Mouse (Mus musculus): ENCODE data around the gene Nanog. TPM values are rescaled to one million over a fixed set of nuclear protein-coding genes. Genes with fewer than 3 reads are reported as not detected.
"Not testable (repeated sequence)": the region's sequence is repeated elsewhere in the genome, so short reads cannot be mapped to it uniquely, and the experiment has no call there.

Nanog gene
- polyA plus RNA-seq, 1 experiment from 2014 or later = 0.33 TPM

- H3K27me3 ChIP-seq = no peaks in the 10 kb centered on the region
- no peaks in the 10 kb centered on the region for H3K9me3 ChIP-seq (replicated peaks)
- 20% methylated on average over 10 of the region's 10 CpGs for WGBS
- H3K9ac ChIP-seq = no peak overlapping the region
- H3K36me3 ChIP-seq = no peaks in the 10 kb centered on the region
- H3K4me2 ChIP-seq (replicated peaks) = peak overlapping the region; percentile 65
- peaks cover 5% of the 10 kb centered on the region; the same call in 1 of the 2 replicates for H3K4me1 ChIP-seq
- ATAC-seq (ENCODE audit: insufficient number of reproducible peaks, low FRiP score, low TSS enrichment, low read depth) = no peak
- no peak overlapping the region for H3K27ac ChIP-seq (replicated peaks)
- H3K4me3 ChIP-seq (replicated peaks) = peak overlapping the region; percentile 46; the same call in 1 of the 2 replicates
These were observed 37.1 kb upstream of the Nanog start for GRCm38 (mm10) chr6:122670201-122670551.

GRCm38 (mm10) chr6:122670841-122671240 lies 36.4 kb upstream of the Nanog start:
- no peaks in the 10 kb centered on the region for H3K9me3 ChIP-seq (replicated peaks)
- peaks cover 5% of the 10 kb centered on the region; the same call in 1 of the 2 replicates for H3K4me1 ChIP-seq
- H3K27me3 ChIP-seq = no peaks in the 10 kb centered on the region
- WGBS = 82% methylated on average over 4 of the region's 4 CpGs
- no peaks in the 10 kb centered on the region for H3K36me3 ChIP-seq
- H3K4me2 ChIP-seq (replicated peaks) = no peak overlapping the region
- no peak overlapping the region for H3K9ac ChIP-seq
- no peak for ATAC-seq (ENCODE audit: insufficient number of reproducible peaks, low FRiP score, low TSS enrichment, low read depth)
- no peak overlapping the region for H3K4me3 ChIP-seq (replicated peaks)
- H3K27ac ChIP-seq (replicated peaks) = no peak overlapping the region

- 40% methylated on average over 8 of the region's 8 CpGs for WGBS
- Histone ChIP-seq H3K9me3 (replicated peaks) (no peaks in the 10 kb centered on the region), H3K9ac (no peak overlapping the region), H3K27me3 (no peaks in the 10 kb centered on the region), H3K27ac (replicated peaks) (no peak overlapping the region), H3K4me2 (replicated peaks) (no peak overlapping the region), H3K4me3 (replicated peaks) (no peak overlapping the region), H3K4me1 (peaks cover 5% of the 10 kb centered on the region; the same call in 1 of the 2 replicates), H3K36me3 (no peaks in the 10 kb centered on the region)
- ATAC-seq (ENCODE audit: insufficient number of reproducible peaks, low FRiP score, low TSS enrichment, low read depth) = no peak
These were observed 34.5 kb upstream of the Nanog start for GRCm38 (mm10) chr6:122672746-122673145.

DNA sequence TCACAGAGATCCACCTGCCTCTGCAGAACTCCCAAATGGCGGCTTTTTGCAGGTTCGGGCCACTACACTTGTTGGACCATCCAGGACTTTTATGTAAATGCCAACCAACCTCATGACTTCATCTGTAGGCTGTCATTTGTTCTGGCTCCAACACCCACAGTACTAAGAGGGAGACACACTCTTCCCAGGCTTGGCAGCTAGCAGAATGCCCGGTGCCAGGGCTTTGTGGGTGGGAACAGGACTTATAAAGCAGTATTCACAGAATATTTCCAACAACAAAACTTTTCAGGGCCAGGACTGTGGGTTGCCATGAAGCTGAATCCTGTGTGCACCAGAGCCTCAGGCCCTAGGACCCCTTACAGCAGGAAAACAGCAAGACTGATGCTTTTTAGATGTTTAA lies 24.6 kb upstream of the Nanog start:
- 90% methylated on average over 3 of the region's 3 CpGs for WGBS
- Histone ChIP-seq H3K9ac (no peak overlapping the region), H3K27ac (replicated peaks) (no peak overlapping the region), H3K4me1 (no peaks in the 10 kb centered on the region), H3K27me3 (no peaks in the 10 kb centered on the region), H3K4me2 (replicated peaks) (no peak overlapping the region), H3K4me3 (replicated peaks) (no peak overlapping the region), H3K9me3 (replicated peaks) (no peaks in the 10 kb centered on the region), H3K36me3 (no peaks in the 10 kb centered on the region)
- ATAC-seq (ENCODE audit: insufficient number of reproducible peaks, low FRiP score, low TSS enrichment, low read depth) = no peak

- no peak for ATAC-seq (ENCODE audit: insufficient number of reproducible peaks, low FRiP score, low TSS enrichment, low read depth)
- Histone ChIP-seq H3K4me3 (replicated peaks) (no peak overlapping the region), H3K27ac (replicated peaks) (no peak overlapping the region), H3K36me3 (no peaks in the 10 kb centered on the region), H3K4me2 (replicated peaks) (no peak overlapping the region), H3K9ac (no peak overlapping the region), H3K27me3 (no peaks in the 10 kb centered on the region), H3K9me3 (replicated peaks) (no peaks in the 10 kb centered on the region), H3K4me1 (no peaks in the 10 kb centered on the region)
- 87% methylated on average over 13 of the region's 13 CpGs for WGBS
These were observed 20.6 kb upstream of the Nanog start for GRCm38 (mm10) chr6:122686709-122687108.

DNA sequence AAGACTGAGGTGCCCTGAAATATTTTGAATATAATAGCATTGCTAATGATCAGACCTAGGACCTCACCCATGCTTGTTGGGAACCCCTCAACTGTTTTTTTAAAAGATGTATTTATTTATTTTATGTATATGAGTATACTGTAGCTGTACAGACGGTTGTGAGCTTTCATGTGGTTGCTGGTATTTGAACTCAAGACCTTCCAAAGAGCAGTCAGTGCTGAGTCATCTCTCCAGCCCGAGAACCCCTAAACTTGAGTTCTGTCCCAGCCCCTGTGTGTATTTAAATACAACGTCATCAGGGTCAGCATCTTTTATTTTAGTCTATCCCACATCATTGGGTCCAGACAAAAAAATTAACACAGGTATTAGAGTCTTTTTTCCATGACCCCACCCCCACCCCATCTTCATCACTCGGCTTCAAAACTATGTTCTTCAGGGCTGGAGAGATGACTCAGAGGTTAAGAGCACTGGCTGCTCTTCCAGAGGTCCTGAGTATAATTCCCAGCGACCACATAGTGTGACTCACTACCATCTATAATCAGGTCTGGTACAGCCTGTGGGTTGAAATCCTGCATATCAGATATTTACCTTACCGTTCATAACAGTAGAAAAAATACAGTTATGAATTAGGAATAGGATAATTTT lies 17.8 kb upstream of the Nanog start:
- H3K4me1 ChIP-seq = no peaks in the 10 kb centered on the region
- no peak overlapping the region for H3K9ac ChIP-seq
- no peak overlapping the region for H3K4me2 ChIP-seq (replicated peaks)
- no peak for ATAC-seq (ENCODE audit: insufficient number of reproducible peaks, low FRiP score, low TSS enrichment, low read depth)
- H3K27me3 ChIP-seq = no peaks in the 10 kb centered on the region
- no peaks in the 10 kb centered on the region for H3K36me3 ChIP-seq
- 72% methylated on average over 6 of the region's 6 CpGs for WGBS
- no peaks in the 10 kb centered on the region for H3K9me3 ChIP-seq (replicated peaks)
- H3K27ac ChIP-seq (replicated peaks) = no peak overlapping the region
- no peak overlapping the region for H3K4me3 ChIP-seq (replicated peaks)

- no peak overlapping the region for H3K4me2 ChIP-seq (replicated peaks)
- H3K36me3 ChIP-seq = no peaks in the 10 kb centered on the region
- no peaks in the 10 kb centered on the region for H3K27me3 ChIP-seq
- H3K4me1 ChIP-seq = no peaks in the 10 kb centered on the region
- ATAC-seq (ENCODE audit: insufficient number of reproducible peaks, low FRiP score, low TSS enrichment, low read depth) = no peak
- no peak overlapping the region for H3K9ac ChIP-seq
- no peak overlapping the region for H3K4me3 ChIP-seq (replicated peaks)
- 78% methylated on average over 5 of the region's 5 CpGs for WGBS
- H3K9me3 ChIP-seq (replicated peaks) = no peaks in the 10 kb centered on the region
- no peak overlapping the region for H3K27ac ChIP-seq (replicated peaks)
These were observed 17.2 kb upstream of the Nanog start for GRCm38 (mm10) chr6:122690082-122690481.

- Histone ChIP-seq H3K9ac (no peak overlapping the region), H3K27ac (replicated peaks) (no peak overlapping the region), H3K36me3 (no peaks in the 10 kb centered on the region), H3K4me2 (replicated peaks) (no peak overlapping the region), H3K27me3 (no peaks in the 10 kb centered on the region), H3K4me1 (no peaks in the 10 kb centered on the region), H3K9me3 (replicated peaks) (no peaks in the 10 kb centered on the region), H3K4me3 (replicated peaks) (no peak overlapping the region)
- WGBS = 87% methylated on average over 3 of the region's 3 CpGs
- ATAC-seq (ENCODE audit: insufficient number of reproducible peaks, low FRiP score, low TSS enrichment, low read depth) = no peak
These were observed 11.9 kb upstream of the Nanog start for GRCm38 (mm10) chr6:122695398-122695797.

DNA sequence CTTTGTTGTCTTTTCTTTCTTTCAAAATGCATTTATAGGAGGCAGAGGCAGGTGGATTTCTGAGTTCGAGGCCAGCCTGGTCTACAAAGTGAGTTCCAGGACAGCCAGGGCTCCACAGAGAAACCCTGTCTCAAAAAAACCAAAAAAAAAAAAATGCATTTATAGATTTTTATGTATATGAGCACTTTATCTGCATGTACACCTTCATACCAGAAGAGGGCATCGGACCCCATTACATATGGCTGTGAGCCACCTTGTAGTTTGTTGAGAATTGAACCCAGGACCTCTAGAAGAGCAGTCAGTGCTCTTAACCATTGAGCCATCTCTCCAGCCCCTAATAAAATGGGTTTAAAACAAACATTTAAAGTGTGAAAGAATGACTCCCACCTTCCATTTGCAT lies 7.7 kb upstream of the Nanog start:
- ATAC-seq (ENCODE audit: insufficient number of reproducible peaks, low FRiP score, low TSS enrichment, low read depth); H3K27ac ChIP-seq (replicated peaks): not testable (repeated sequence)

DNA sequence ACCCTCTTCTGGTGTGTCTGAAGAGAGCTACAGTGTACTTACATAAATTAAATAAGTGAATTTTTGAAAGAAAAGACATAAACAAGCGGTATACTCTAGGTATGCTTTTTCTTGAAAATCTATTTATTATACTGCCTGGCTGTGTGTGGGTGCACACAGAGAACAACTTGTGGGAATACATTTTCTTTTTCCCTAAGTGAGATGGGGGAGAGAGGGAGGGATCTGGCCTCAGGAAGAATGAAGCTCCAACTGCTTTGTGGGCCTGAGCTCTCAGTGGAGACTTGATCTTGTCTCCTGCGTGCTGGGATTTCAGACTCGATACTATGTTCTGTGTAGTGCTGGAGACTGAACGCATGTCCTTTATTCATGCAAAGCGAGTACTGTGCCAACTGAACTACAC lies 5.5 kb upstream of the Nanog start:
- Histone ChIP-seq H3K27ac (replicated peaks) (peak overlapping the region; percentile 89), H3K4me3 (replicated peaks) (no peak overlapping the region), H3K36me3 (no peaks in the 10 kb centered on the region), H3K4me1 (0 out of 2 replicates have a peak, but pooled peaks cover 6% of the 10 kb centered on the region), H3K9ac (no peak overlapping the region), H3K27me3 (no peaks in the 10 kb centered on the region), H3K9me3 (replicated peaks) (no peaks in the 10 kb centered on the region), H3K4me2 (replicated peaks) (no peak overlapping the region)
- WGBS = 65% methylated on average over 5 of the region's 5 CpGs
- ATAC-seq (ENCODE audit: insufficient number of reproducible peaks, low FRiP score, low TSS enrichment, low read depth) = no peak

More for the DNA sequence above, 7.7 kb upstream of the Nanog start:
- H3K4me2 ChIP-seq (replicated peaks); H3K27me3 ChIP-seq; H3K4me1 ChIP-seq; H3K9me3 ChIP-seq (replicated peaks); H3K9ac ChIP-seq; H3K4me3 ChIP-seq (replicated peaks); H3K36me3 ChIP-seq: not testable (repeated sequence)
- WGBS = 76% methylated on average over 2 of the region's 2 CpGs

GRCm38 (mm10) chr6:122702480-122703124 lies 4.7 kb upstream of the Nanog start:
- Histone ChIP-seq H3K9ac (no peak overlapping the region), H3K27me3 (no peaks in the 10 kb centered on the region), H3K36me3 (no peaks in the 10 kb centered on the region), H3K27ac (replicated peaks) (peak overlapping the region; percentile 89), H3K4me1 (0 out of 2 replicates have a peak, but pooled peaks cover 6% of the 10 kb centered on the region), H3K4me3 (replicated peaks) (peak overlapping the region; percentile 36), H3K9me3 (replicated peaks) (no peaks in the 10 kb centered on the region), H3K4me2 (replicated peaks) (peak overlapping the region; percentile 54)
- ATAC-seq (ENCODE audit: insufficient number of reproducible peaks, low FRiP score, low TSS enrichment, low read depth) = peak; percentile 86
- 2% methylated on average over 20 of the region's 20 CpGs for WGBS

- Histone ChIP-seq H3K4me3 (replicated peaks) (no peak overlapping the region), H3K27ac (replicated peaks) (peak overlapping the region; percentile 89; the same call in 1 of the 2 replicates), H3K36me3 (no peaks in the 10 kb centered on the region), H3K27me3 (no peaks in the 10 kb centered on the region), H3K9ac (no peak overlapping the region), H3K4me2 (replicated peaks) (peak overlapping the region; percentile 54), H3K4me1 (0 out of 2 replicates have a peak, but pooled peaks cover 6% of the 10 kb centered on the region), H3K9me3 (replicated peaks) (no peaks in the 10 kb centered on the region)
- 12% methylated on average over 6 of the region's 6 CpGs for WGBS
- no peak for ATAC-seq (ENCODE audit: insufficient number of reproducible peaks, low FRiP score, low TSS enrichment, low read depth)
These were observed 4.0 kb upstream of the Nanog start for GRCm38 (mm10) chr6:122703251-122703650.

All from embryonic facial prominence, embryonic 15.5 days (tissue).